Mouse (Mus musculus): ENCODE data around the gene Fig4. TPM values are rescaled to one million over a fixed set of nuclear protein-coding genes. Genes with fewer than 3 reads are reported as not detected.

The Fig4 gene
- total RNA-seq, 1 experiment = 24.6 TPM

DNA sequence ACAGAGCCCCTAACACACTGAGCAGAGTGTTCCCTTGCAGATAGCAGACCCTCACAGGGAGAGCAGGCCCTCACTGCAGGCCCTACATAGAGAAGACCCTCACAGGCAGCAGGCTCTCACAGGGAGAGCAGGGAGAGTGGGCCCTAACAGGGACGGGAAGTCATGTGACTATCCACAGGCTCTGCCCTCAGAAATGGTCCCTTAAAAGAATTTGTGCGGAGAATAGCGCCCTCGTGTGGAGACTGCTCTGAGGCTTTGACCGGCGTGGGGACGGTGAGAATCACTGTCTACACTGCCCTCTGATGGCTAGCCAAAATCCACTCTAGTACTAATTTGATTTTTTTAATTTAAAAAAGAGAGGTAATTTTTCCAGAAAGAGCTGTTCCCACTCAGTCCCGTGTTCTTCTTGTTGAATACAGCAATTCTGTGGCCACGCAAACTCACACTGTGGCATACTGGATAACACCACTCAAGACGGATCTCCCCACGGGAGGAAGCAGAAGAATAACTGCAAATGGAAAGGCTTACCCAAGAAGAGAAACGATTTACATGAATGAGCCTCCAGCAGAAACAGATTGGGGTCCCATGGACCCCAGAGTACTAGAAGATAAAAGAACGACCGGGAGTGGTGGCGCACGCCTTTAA, 14.2 kb downstream of the Fig4 start:
- no peaks in the 10 kb centered on the region for H3K9me3 ChIP-seq (ENCODE audit: control insufficient read depth, insufficient read depth, low read depth, low read length)
- no peaks in the 10 kb centered on the region for H3K36me3 ChIP-seq (ENCODE audit: control insufficient read depth, insufficient read depth, low read length, poor library complexity, severe bottlenecking)
- in situ Hi-C loops (cut with MboI; ENCODE audit: low sequenced_read_pairs in 2 of 2, unreplicated experiment in 2 of 2) = no loop called here
- H3K4me1 ChIP-seq (ENCODE audit: control insufficient read depth in 2 of 2, insufficient read depth in 2 of 2, low read length in 2 of 2, poor library complexity in 1 of 2) = peaks cover 0 to 2% of the 10 kb centered on the region in 2 experiments; a peak in 1 of 4 replicates
- H3K9ac ChIP-seq (ENCODE audit: insufficient read depth, low read depth, low read length, poor library complexity, severe bottlenecking) = peak overlapping the region; percentile 54; the same call in 1 of the 2 replicates
- DNase-seq (ENCODE audit: low read depth, low spot score) = peak; percentile 87
- H3K27ac ChIP-seq (ENCODE audit: insufficient read depth, low read depth, low read length, poor library complexity, severe bottlenecking) = no peak overlapping the region
- TF ChIP-seq HCFC1 (IDR thresholded peaks at IDR 0.05; ENCODE audit: borderline replicate concordance, insufficient read depth, low read length) (no peak), ZNF384 (IDR thresholded peaks at IDR 0.05; ENCODE audit: low read depth, low read length) (no peak), ZC3H11A (IDR thresholded peaks at IDR 0.05; ENCODE audit: borderline replicate concordance, low read depth, low read length) (peak; percentile 81), CHD2 (IDR thresholded peaks at IDR 0.05; ENCODE audit: low read depth, low read length) (peak; percentile 43; the same call in 1 of the 2 replicates), MAFK (IDR thresholded peaks at IDR 0.05; ENCODE audit: insufficient read depth, low read depth, low read length) (no peak)
- no peak overlapping the region for H3K4me3 ChIP-seq (ENCODE audit: insufficient read depth in 1 of 2, low read depth in 1 of 2, low read length in 2 of 2, poor library complexity in 1 of 2, severe bottlenecking in 1 of 2)

DNA sequence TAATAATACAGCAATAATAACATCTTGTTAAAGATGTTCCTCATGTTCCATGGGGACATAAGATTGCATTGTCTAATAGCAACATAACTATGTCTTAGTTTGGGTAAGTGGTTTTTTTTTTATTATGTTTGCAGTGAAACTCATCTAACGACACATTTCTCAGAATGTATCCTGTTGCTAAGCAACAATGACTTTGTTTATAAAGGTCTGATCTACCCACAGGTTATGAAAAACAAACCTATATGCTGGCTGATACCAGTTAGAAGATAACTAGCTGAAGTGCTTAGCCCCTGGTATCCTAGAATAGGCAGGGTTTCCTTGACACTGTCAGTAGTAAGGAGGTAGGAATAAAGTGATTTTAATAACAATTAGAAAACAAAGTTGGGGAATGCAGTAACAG, 15.0 kb downstream of the Fig4 start:
- H3K36me3 ChIP-seq (ENCODE audit: control insufficient read depth, insufficient read depth, low read length, poor library complexity, severe bottlenecking) = no peaks in the 10 kb centered on the region
- no peak overlapping the region for H3K27ac ChIP-seq (ENCODE audit: insufficient read depth, low read depth, low read length, poor library complexity, severe bottlenecking)
- peaks cover 0 to 2% of the 10 kb centered on the region in 2 experiments; a peak in 1 of 4 replicates for H3K4me1 ChIP-seq (ENCODE audit: control insufficient read depth in 2 of 2, insufficient read depth in 2 of 2, low read length in 2 of 2, poor library complexity in 1 of 2)
- H3K4me3 ChIP-seq (ENCODE audit: insufficient read depth in 1 of 2, low read depth in 1 of 2, low read length in 2 of 2, poor library complexity in 1 of 2, severe bottlenecking in 1 of 2) = no peak overlapping the region
- no peak overlapping the region for H3K9ac ChIP-seq (ENCODE audit: insufficient read depth, low read depth, low read length, poor library complexity, severe bottlenecking)
- H3K9me3 ChIP-seq (ENCODE audit: control insufficient read depth, insufficient read depth, low read depth, low read length) = no peaks in the 10 kb centered on the region
- in situ Hi-C loops (cut with MboI; ENCODE audit: low sequenced_read_pairs in 2 of 2, unreplicated experiment in 2 of 2) = no loop called here
- DNase-seq (ENCODE audit: low read depth, low spot score) = no peak
- no peak for TF ChIP-seq ZC3H11A (IDR thresholded peaks at IDR 0.05; ENCODE audit: borderline replicate concordance, low read depth, low read length)
- no peak for TF ChIP-seq ZNF384 (IDR thresholded peaks at IDR 0.05; ENCODE audit: low read depth, low read length)
- TF ChIP-seq HCFC1 (IDR thresholded peaks at IDR 0.05; ENCODE audit: borderline replicate concordance, insufficient read depth, low read length) = no peak
- no peak for TF ChIP-seq MAFK (IDR thresholded peaks at IDR 0.05; ENCODE audit: insufficient read depth, low read depth, low read length)
- no peak for TF ChIP-seq CHD2 (IDR thresholded peaks at IDR 0.05; ENCODE audit: low read depth, low read length)

DNA sequence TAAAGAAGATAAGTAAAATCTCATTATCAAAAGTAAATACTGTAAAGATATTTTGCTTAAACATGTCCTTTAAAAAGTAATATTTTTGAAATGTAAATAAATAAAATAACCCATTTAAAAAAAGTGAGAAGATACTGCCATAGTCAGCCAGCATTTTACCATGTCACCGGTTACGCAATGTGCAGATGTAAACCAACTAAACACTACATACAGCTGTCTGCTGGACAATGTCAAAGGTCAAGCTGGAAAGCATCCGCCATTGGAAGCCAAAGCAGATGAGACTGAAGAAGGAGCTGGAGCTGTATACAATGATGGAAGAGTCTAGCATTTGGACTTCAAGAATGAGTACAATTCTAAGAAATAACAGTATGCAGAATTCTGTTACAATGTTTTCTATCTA, 15.4 kb downstream of the Fig4 start:
- Histone ChIP-seq H3K36me3 (ENCODE audit: control insufficient read depth, insufficient read depth, low read length, poor library complexity, severe bottlenecking) (no peaks in the 10 kb centered on the region), H3K4me3 (ENCODE audit: insufficient read depth in 1 of 2, low read depth in 1 of 2, low read length in 2 of 2, poor library complexity in 1 of 2, severe bottlenecking in 1 of 2) (no peak overlapping the region), H3K9me3 (ENCODE audit: control insufficient read depth, insufficient read depth, low read depth, low read length) (no peaks in the 10 kb centered on the region), H3K4me1 (ENCODE audit: control insufficient read depth in 2 of 2, insufficient read depth in 2 of 2, low read length in 2 of 2, poor library complexity in 1 of 2) (peaks cover 0 to 2% of the 10 kb centered on the region in 2 experiments; a peak in 1 of 4 replicates), H3K27ac (ENCODE audit: insufficient read depth, low read depth, low read length, poor library complexity, severe bottlenecking) (no peak overlapping the region), H3K9ac (ENCODE audit: insufficient read depth, low read depth, low read length, poor library complexity, severe bottlenecking) (no peak overlapping the region)
- TF ChIP-seq HCFC1 (IDR thresholded peaks at IDR 0.05; ENCODE audit: borderline replicate concordance, insufficient read depth, low read length) (no peak), ZNF384 (IDR thresholded peaks at IDR 0.05; ENCODE audit: low read depth, low read length) (no peak), MAFK (IDR thresholded peaks at IDR 0.05; ENCODE audit: insufficient read depth, low read depth, low read length) (no peak), ZC3H11A (IDR thresholded peaks at IDR 0.05; ENCODE audit: borderline replicate concordance, low read depth, low read length) (no peak), CHD2 (IDR thresholded peaks at IDR 0.05; ENCODE audit: low read depth, low read length) (no peak)
- no peak for DNase-seq (ENCODE audit: low read depth, low spot score)
- in situ Hi-C loops (cut with MboI; ENCODE audit: low sequenced_read_pairs in 2 of 2, unreplicated experiment in 2 of 2) = no loop called here

DNA sequence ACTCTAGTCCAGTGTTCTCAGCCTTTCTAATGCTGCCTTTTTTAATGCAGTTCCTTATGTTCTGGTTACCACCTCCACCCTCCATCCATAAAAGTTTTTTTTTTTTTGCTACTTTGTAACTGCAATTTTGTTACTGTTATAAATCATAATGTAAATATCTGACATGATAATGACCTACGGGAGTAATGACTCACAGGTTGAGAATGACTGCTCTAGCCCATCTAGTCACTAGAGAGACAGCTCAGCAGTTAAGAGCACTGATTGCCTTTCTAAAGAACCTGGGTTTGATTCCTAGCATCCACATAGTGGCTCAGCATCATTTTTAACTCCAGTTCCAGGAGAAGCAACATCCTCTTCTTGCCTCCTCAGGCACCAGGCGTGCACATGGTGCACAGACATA, 21.0 kb downstream of the Fig4 start:
- H3K9ac ChIP-seq (ENCODE audit: insufficient read depth, low read depth, low read length, poor library complexity, severe bottlenecking) = no peak overlapping the region
- H3K36me3 ChIP-seq (ENCODE audit: control insufficient read depth, insufficient read depth, low read length, poor library complexity, severe bottlenecking) = no peaks in the 10 kb centered on the region; the same call in 1 of the 2 replicates
- TF ChIP-seq ZNF384 (IDR thresholded peaks at IDR 0.05; ENCODE audit: low read depth, low read length) (no peak), ZC3H11A (IDR thresholded peaks at IDR 0.05; ENCODE audit: borderline replicate concordance, low read depth, low read length) (no peak), MAFK (IDR thresholded peaks at IDR 0.05; ENCODE audit: insufficient read depth, low read depth, low read length) (no peak), HCFC1 (IDR thresholded peaks at IDR 0.05; ENCODE audit: borderline replicate concordance, insufficient read depth, low read length) (no peak), CHD2 (IDR thresholded peaks at IDR 0.05; ENCODE audit: low read depth, low read length) (no peak)
- no peak overlapping the region for H3K27ac ChIP-seq (ENCODE audit: insufficient read depth, low read depth, low read length, poor library complexity, severe bottlenecking)
- H3K9me3 ChIP-seq (ENCODE audit: control insufficient read depth, insufficient read depth, low read depth, low read length) = no peaks in the 10 kb centered on the region
- no peak overlapping the region for H3K4me3 ChIP-seq (ENCODE audit: insufficient read depth in 1 of 2, low read depth in 1 of 2, low read length in 2 of 2, poor library complexity in 1 of 2, severe bottlenecking in 1 of 2)
- in situ Hi-C loops (cut with MboI; ENCODE audit: low sequenced_read_pairs in 2 of 2, unreplicated experiment in 2 of 2) = no loop called here
- DNase-seq (ENCODE audit: low read depth, low spot score) = no peak
- H3K4me1 ChIP-seq (ENCODE audit: control insufficient read depth in 2 of 2, insufficient read depth in 2 of 2, low read length in 2 of 2, poor library complexity in 1 of 2) = no peaks in the 10 kb centered on the region
